14 mouse cellular contexts compared by ENCODE assay signal in the genomic region with DNA sequence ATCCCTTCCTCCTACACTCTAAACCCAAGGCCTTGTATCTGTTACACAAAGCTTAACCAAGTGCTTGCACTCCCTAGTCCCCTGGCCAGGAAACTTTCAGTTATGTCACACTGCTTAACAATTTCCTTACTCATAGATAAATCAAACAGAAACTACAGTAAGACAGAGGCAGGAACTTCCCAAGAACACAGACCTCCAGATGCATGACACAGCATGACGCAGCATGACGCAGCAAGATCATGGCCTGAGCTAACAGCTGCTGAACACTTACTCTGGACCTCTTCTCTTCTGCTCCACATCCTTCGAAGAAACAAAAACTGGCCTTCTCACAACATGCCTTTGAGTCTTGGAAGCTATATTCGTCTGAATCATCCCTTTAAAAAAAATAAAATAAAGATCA. TPM values are rescaled to one million over a fixed set of nuclear protein-coding genes. Genes with fewer than 3 reads are reported as not detected.
DNase-seq lines count a peak whose midpoint lies in the region; ATAC-seq and TF ChIP-seq lines count a peak whose summit lies in the region.
"Had no signal": no experiment of that assay in that cellular context is flagged by ENCODE, and none has a peak within 500 bp of the region (broad histone marks: within the 10 kb centered on the region; RNA-seq: fewer than 3 reads in every experiment).

No protein-coding gene starts in this region.

- no peak overlapping the region for H3K27ac ChIP-seq in thymus, adult 2 months (ENCODE audit: control insufficient read depth, insufficient read depth, low read length)
- peak overlapping the region; percentile 94 for H3K27ac ChIP-seq in liver, embryonic 12.5 days
- H3K27ac ChIP-seq: forebrain, embryonic 13.5 days had no signal

- TF ChIP-seq CTCF in thymus, adult 2 months (IDR thresholded peaks at IDR 0.05; ENCODE audit: borderline replicate concordance, control insufficient read depth, extremely low read depth, insufficient read depth, low read length, poor library complexity), result no peak

- H3K36me3 ChIP-seq in thymus, adult 2 months (ENCODE audit: control insufficient read depth, insufficient read depth, low read length), result peaks cover 92% of the 10 kb centered on the region
- H3K36me3 ChIP-seq in liver, embryonic 12.5 days, result peaks cover 100% of the 10 kb centered on the region

- peak; percentile 94 for ATAC-seq in liver, embryonic 12.5 days
- ATAC-seq: forebrain, embryonic 13.5 days had no signal

- H3K4me3 ChIP-seq in thymus, adult 2 months (ENCODE audit: control insufficient read depth, insufficient read depth, low read length), result no peak overlapping the region
- peak overlapping the region; percentile 16; the same call in 1 of the 2 replicates for H3K4me3 ChIP-seq in liver, embryonic 12.5 days
- H3K4me3 ChIP-seq: forebrain, embryonic 13.5 days had no signal

- H3K9me3 ChIP-seq in liver, embryonic 12.5 days (replicated peaks), result no peaks in the 10 kb centered on the region
- H3K9me3 ChIP-seq: forebrain, embryonic 13.5 days had no signal

- DNase-seq in thymus, postnatal 36 days, result peak; percentile 22 to 35
- no peak for DNase-seq in thymus, adult 2 months
- DNase-seq in R1 (ENCODE audit: low read depth, low spot score), result peak; percentile 72
- no peak for DNase-seq in layer of hippocampus, adult 9-10 months (ENCODE audit: low spot score)
- DNase-seq in retina, embryonic 14.5 days (ENCODE audit: low spot score), result no peak
- no peak for DNase-seq in lung, postnatal 14 days
- DNase-seq: adrenal gland, postnatal 25 days; cerebellum, adult 11-12 months; gastrocnemius, postnatal 10 days; kidney, postnatal 36 days; lung, embryonic 14.5 days had no signal

- peak overlapping the region; percentile 57 for H3K4me2 ChIP-seq in liver, embryonic 12.5 days
- H3K4me2 ChIP-seq: forebrain, embryonic 13.5 days; lung, embryonic 14.5 days; midbrain, embryonic 11.5 days had no signal

- peak overlapping the region; percentile 50 for H3K9ac ChIP-seq in liver, embryonic 12.5 days
- H3K9ac ChIP-seq: forebrain, embryonic 13.5 days; lung, embryonic 14.5 days had no signal

- TF ChIP-seq POLR2A in thymus, adult 2 months (IDR thresholded peaks at IDR 0.05; ENCODE audit: control insufficient read depth, extremely low read depth, insufficient read depth, low read length, poor library complexity), result no peak

- H3K4me1 ChIP-seq in thymus, adult 2 months (replicated peaks; ENCODE audit: control insufficient read depth, insufficient read depth, low read length), result no peaks in the 10 kb centered on the region
- H3K4me1 ChIP-seq in liver, embryonic 12.5 days, result peaks cover 33% of the 10 kb centered on the region
- H3K4me1 ChIP-seq: forebrain, embryonic 13.5 days had no signal

- H3K27me3 ChIP-seq in thymus, adult 2 months (ENCODE audit: control insufficient read depth, insufficient read depth, low read length), result no peaks in the 10 kb centered on the region
- no peaks in the 10 kb centered on the region for H3K27me3 ChIP-seq in liver, embryonic 12.5 days (replicated peaks)
- H3K27me3 ChIP-seq: forebrain, embryonic 13.5 days had no signal

- WGBS in thymus, adult 2 months, result 98% methylated on average over 4 of the region's 4 CpGs
- WGBS in liver, embryonic 12.5 days (ENCODE audit: insufficient replicate concordance), result 74% methylated on average over 4 of the region's 4 CpGs

RNA-seq across cellular contexts. Expression of gene Zc3hav1l, which starts 17.0 kb away (rescaled TPM):
- polyA plus RNA-seq in thymus, adult 2 months (2012; rRNA removed), result 6.6 and 7.4 TPM in 2 replicates
- 3.9 and 4.0 TPM in 2 replicates for polyA plus RNA-seq in liver, embryonic 12.5 days (2016; fragmentation: Nextera tagmentation; extraction: Ambion mirVana)

RNA-seq across cellular contexts. Expression of gene Zc3hav1, which starts 38.4 kb away (rescaled TPM):
- polyA plus RNA-seq in thymus, adult 2 months (2012; rRNA removed), result 79.0 and 86.4 TPM in 2 replicates
- 29.6 and 30.6 TPM in 2 replicates for polyA plus RNA-seq in liver, embryonic 12.5 days (2016; fragmentation: Nextera tagmentation; extraction: Ambion mirVana)

Comparison
In these comparisons a context has a peak if more than half of its experiments do, and no peak if none do; other contexts are left out.
1. DNase-seq: peak in thymus, postnatal 36 days (2 of 2) and R1 (single experiment); none in thymus, adult 2 months (single experiment), layer of hippocampus, adult 9-10 months (single experiment), retina, embryonic 14.5 days (single experiment) and lung, postnatal 14 days (single experiment).